8 mouse cellular contexts compared by ENCODE assay signal in genomic region chr11:3894406-3895281, GRCm38 (mm10). TPM values are rescaled to one million over a fixed set of nuclear protein-coding genes. Genes with fewer than 3 reads are reported as not detected.
DNase-seq lines count a peak whose midpoint lies in the region; ATAC-seq lines count a peak whose summit lies in the region.

TSS of gene 4921536K21Rik (minus strand) at chr11:3895098.
TSS of gene Dusp18 (plus strand) at chr11:3895240.

- peak within 1 kb of the TSS; percentile 52 for H3K9ac ChIP-seq in heart, embryonic 15.5 days
- H3K9ac ChIP-seq in liver, embryonic 12.5 days: peak within 1 kb of the TSS; percentile 63
- H3K9ac ChIP-seq in stomach, embryonic 14.5 days (replicated peaks; ENCODE audit: low read depth, low read length): peak within 1 kb of the TSS; percentile 40

- WGBS in forebrain, embryonic 10.5 days: 2% methylated on average over 46 of the region's 46 CpGs
- 4% methylated on average over 46 of the region's 46 CpGs for WGBS in heart, embryonic 15.5 days
- 4% methylated on average over 46 of the region's 46 CpGs for WGBS in liver, embryonic 12.5 days (ENCODE audit: insufficient replicate concordance)
- 4% methylated on average over 46 of the region's 46 CpGs for WGBS in stomach, embryonic 14.5 days

- H3K9me3 ChIP-seq in forebrain, embryonic 10.5 days: no peaks in the 10 kb centered on the region
- H3K9me3 ChIP-seq in heart, embryonic 15.5 days (replicated peaks): no peaks in the 10 kb centered on the region
- H3K9me3 ChIP-seq in liver, embryonic 12.5 days (replicated peaks): no peaks in the 10 kb centered on the region
- H3K9me3 ChIP-seq in stomach, embryonic 14.5 days (ENCODE audit: control insufficient read depth, low read depth, low read length): no peaks in the 10 kb centered on the region

- no peaks in the 10 kb centered on the region for H3K27me3 ChIP-seq in forebrain, embryonic 10.5 days (ENCODE audit: poor library complexity, severe bottlenecking)
- H3K27me3 ChIP-seq in heart, embryonic 15.5 days: no peaks in the 10 kb centered on the region
- peaks cover 5% of the 10 kb centered on the region; the same call in 1 of the 2 replicates for H3K27me3 ChIP-seq in liver, embryonic 12.5 days (replicated peaks)
- no peaks in the 10 kb centered on the region for H3K27me3 ChIP-seq in stomach, embryonic 14.5 days (ENCODE audit: control insufficient read depth, insufficient read depth, low read length)

- H3K4me2 ChIP-seq in heart, embryonic 15.5 days: peak within 1 kb of the TSS; percentile 91
- peak within 1 kb of the TSS; percentile 86 for H3K4me2 ChIP-seq in liver, embryonic 12.5 days
- peak within 1 kb of the TSS; percentile 86 for H3K4me2 ChIP-seq in stomach, embryonic 14.5 days (replicated peaks; ENCODE audit: low read depth, low read length)

- H3K4me1 ChIP-seq in forebrain, embryonic 10.5 days: peaks cover 23% of the 10 kb centered on the region
- H3K4me1 ChIP-seq in heart, embryonic 15.5 days (replicated peaks): peaks cover 13% of the 10 kb centered on the region
- H3K4me1 ChIP-seq in liver, embryonic 12.5 days: peaks cover 15% of the 10 kb centered on the region
- no peaks in the 10 kb centered on the region for H3K4me1 ChIP-seq in stomach, embryonic 14.5 days (ENCODE audit: control insufficient read depth, insufficient read depth, low read length)

- peaks cover 31% of the 10 kb centered on the region for H3K36me3 ChIP-seq in forebrain, embryonic 10.5 days (replicated peaks)
- peaks cover 8% of the 10 kb centered on the region; the same call in 1 of the 2 replicates for H3K36me3 ChIP-seq in heart, embryonic 15.5 days
- H3K36me3 ChIP-seq in liver, embryonic 12.5 days: no peaks in the 10 kb centered on the region
- peaks cover 3% of the 10 kb centered on the region; the same call in 1 of the 2 replicates for H3K36me3 ChIP-seq in stomach, embryonic 14.5 days (ENCODE audit: control insufficient read depth, insufficient read depth, low read length)

- peak within 1 kb of the TSS; percentile 65 for H3K4me3 ChIP-seq in forebrain, embryonic 10.5 days
- peak within 1 kb of the TSS; percentile 59 for H3K4me3 ChIP-seq in heart, embryonic 15.5 days
- H3K4me3 ChIP-seq in liver, embryonic 12.5 days: peak within 1 kb of the TSS; percentile 61
- peak within 1 kb of the TSS; percentile 52 for H3K4me3 ChIP-seq in stomach, embryonic 14.5 days (ENCODE audit: low read depth, low read length)

- ATAC-seq in heart, embryonic 15.5 days (replicated peaks; ENCODE audit: insufficient number of reproducible peaks, insufficient read depth, low FRiP score, low read depth): peak; percentile 92
- ATAC-seq in liver, embryonic 12.5 days: peak; percentile 96
- peak; percentile 96 for ATAC-seq in stomach, embryonic 14.5 days (ENCODE audit: insufficient number of reproducible peaks, insufficient read depth, low FRiP score, low read depth)

- H3K27ac ChIP-seq in forebrain, embryonic 10.5 days: peak within 1 kb of the TSS; percentile 94
- peak within 1 kb of the TSS; percentile 69 for H3K27ac ChIP-seq in heart, embryonic 15.5 days
- H3K27ac ChIP-seq in liver, embryonic 12.5 days: no peak within 1 kb of the TSS
- peak within 1 kb of the TSS; percentile 87 for H3K27ac ChIP-seq in stomach, embryonic 14.5 days (ENCODE audit: low read length)

- peak; percentile 93 for DNase-seq in CD4-positive, CD25-positive, alpha-beta regulatory T cell, adult 2 months (ENCODE audit: low read depth, low spot score)
- DNase-seq in c-Kit-positive CD71-negative TER-119-negative erythroid progenitor cells, embryonic 14.5 days (ENCODE audit: low read depth): peak; percentile 95
- peak; percentile 98 for DNase-seq in forebrain, embryonic 10.5 days (ENCODE audit: extremely low spot score, low spot score)
- DNase-seq in kidney, postnatal 14 days: peak; percentile 95
- peak; percentile 92 for DNase-seq in naive thymus-derived CD4-positive, alpha-beta T cell, adult 2 months (ENCODE audit: low read depth)

RNA-seq across cellular contexts. Expression of gene 4921536K21Rik, which starts in this region (rescaled TPM):
- 1.2 and 1.7 TPM in 2 replicates for polyA plus RNA-seq in forebrain, embryonic 10.5 days (2016; fragmentation: Nextera tagmentation; extraction: Ambion mirVana)
- polyA plus RNA-seq in heart, embryonic 15.5 days (2015; fragmentation: Nextera tagmentation; extraction: Ambion mirVana): 0.06 and 0.21 TPM in 2 replicates
- polyA plus RNA-seq in liver, embryonic 12.5 days (2016; fragmentation: Nextera tagmentation; extraction: Ambion mirVana): 0.05 TPM in 1 of 2 replicates, not detected in the other
- 0.12 and 0.13 TPM in 2 replicates for polyA plus RNA-seq in stomach, embryonic 14.5 days (2014; fragmentation: Nextera tagmentation; extraction: Ambion mirVana)

RNA-seq across cellular contexts. Expression of gene Dusp18, which starts in this region (rescaled TPM):
- 18.6 and 19.6 TPM in 2 replicates for polyA plus RNA-seq in forebrain, embryonic 10.5 days (2016; fragmentation: Nextera tagmentation; extraction: Ambion mirVana)
- polyA plus RNA-seq in heart, embryonic 15.5 days (2015; fragmentation: Nextera tagmentation; extraction: Ambion mirVana): 9.5 and 9.8 TPM in 2 replicates
- 0.80 and 0.95 TPM in 2 replicates for polyA plus RNA-seq in liver, embryonic 12.5 days (2016; fragmentation: Nextera tagmentation; extraction: Ambion mirVana)
- polyA plus RNA-seq in stomach, embryonic 14.5 days (2014; fragmentation: Nextera tagmentation; extraction: Ambion mirVana): 12.3 and 13.2 TPM in 2 replicates

Comparison
In these comparisons a context has a peak if more than half of its experiments do, and no peak if none do; other contexts are left out.
1. Peak in ATAC-seq, H3K4me3 ChIP-seq, H3K9ac ChIP-seq and H3K4me2 ChIP-seq in liver, embryonic 12.5 days; RNA of the genes that start here not detected or under 1 TPM.